Mouse (Mus musculus): Measurements from ENCODE around the gene Pabpn1.

DNA sequence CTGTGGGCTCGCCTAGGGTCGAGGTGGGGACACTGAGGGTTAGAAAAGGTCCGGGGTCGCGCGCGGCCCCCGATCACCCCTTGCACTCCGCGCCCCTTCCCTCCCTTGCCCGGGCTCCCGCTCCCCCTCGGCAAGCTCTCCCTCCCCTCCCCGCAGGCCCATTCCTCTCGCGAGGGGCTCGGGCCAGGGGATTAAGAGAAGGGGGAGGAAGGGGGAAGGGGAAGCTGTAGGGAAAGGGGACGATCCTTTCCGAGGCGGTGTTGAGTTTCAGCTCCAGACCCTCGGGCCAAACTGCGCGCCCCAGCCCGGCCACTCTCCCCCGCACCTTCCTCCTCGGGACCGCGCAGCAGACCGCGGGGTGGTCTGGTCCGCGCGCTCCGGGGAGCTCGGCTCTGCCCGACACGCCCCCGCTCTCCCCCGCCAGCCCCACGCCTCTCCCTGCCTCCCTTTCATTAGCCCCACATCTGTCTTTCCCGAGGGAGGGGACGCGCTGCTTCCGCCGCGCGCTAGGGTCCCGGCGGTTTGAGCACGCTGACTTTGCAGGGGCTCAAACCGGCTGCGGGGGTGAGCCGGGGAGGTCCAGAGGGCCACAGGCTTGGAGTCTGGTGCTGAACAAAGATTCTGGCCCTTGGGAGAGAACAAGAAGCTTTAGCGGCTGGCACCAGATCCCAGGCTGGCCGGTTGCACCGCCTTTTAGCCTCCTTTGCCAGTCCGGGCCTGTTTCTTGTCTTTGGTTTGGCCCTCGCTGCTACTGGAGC is 34.3 kb downstream of the Pabpn1 start:
- TF ChIP-seq CTCF (IDR thresholded peaks at IDR 0.05; ENCODE audit: low read depth, low read length) (no peak), POLR2A (IDR thresholded peaks at IDR 0.05; ENCODE audit: borderline replicate concordance, low read depth, low read length) (no peak)
